Mouse (Mus musculus): ENCODE results near the gene Oasl2. TPM values are rescaled to one million over a fixed set of nuclear protein-coding genes. Genes with fewer than 3 reads are reported as not detected.
"Not testable (repeated sequence)": the region's sequence is repeated elsewhere in the genome, so short reads cannot be mapped to it uniquely, and the experiment has no call there.

The Oasl2 gene
- polyA plus RNA-seq, 1 experiment, result 31.7 TPM

DNA sequence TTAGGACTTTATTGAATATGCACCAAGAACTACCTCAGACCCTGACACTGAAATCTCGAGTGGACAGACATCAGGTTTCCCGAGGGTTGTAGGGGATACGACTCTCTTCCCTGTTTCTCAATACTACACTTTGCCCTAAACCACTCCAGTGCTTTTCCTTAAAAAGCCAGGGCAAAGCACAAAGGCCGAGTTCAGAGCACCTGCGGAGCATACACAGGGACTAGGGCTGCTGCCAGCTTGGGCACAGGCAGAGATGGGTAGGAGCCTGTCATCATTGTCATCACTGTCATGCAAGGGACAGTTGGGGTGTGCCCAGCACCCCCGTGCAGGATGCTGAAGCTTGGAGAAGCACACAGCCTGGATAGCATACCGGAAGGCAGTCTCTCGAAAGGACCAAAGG is 36.5 kb downstream of the Oasl2 start:
- no peaks in the 10 kb centered on the region for H3K36me3 ChIP-seq (ENCODE audit: control insufficient read depth, insufficient read depth, low read length)
- H3K4me3 ChIP-seq (ENCODE audit: control insufficient read depth, insufficient read depth, low read length), result no peak overlapping the region
- no peaks in the 10 kb centered on the region for H3K4me1 ChIP-seq (replicated peaks; ENCODE audit: control insufficient read depth, insufficient read depth, low read length)
- DNase-seq, result no peak
- no peaks in the 10 kb centered on the region for H3K27me3 ChIP-seq (ENCODE audit: control insufficient read depth, insufficient read depth, low read length)
- TF ChIP-seq POLR2A (IDR thresholded peaks at IDR 0.05; ENCODE audit: control insufficient read depth, extremely low read depth, insufficient read depth, low read length, poor library complexity), result no peak
- WGBS, result 93% methylated on average over 8 of the region's 8 CpGs
- H3K27ac ChIP-seq (ENCODE audit: control insufficient read depth, insufficient read depth, low read length), result no peak overlapping the region

DNA sequence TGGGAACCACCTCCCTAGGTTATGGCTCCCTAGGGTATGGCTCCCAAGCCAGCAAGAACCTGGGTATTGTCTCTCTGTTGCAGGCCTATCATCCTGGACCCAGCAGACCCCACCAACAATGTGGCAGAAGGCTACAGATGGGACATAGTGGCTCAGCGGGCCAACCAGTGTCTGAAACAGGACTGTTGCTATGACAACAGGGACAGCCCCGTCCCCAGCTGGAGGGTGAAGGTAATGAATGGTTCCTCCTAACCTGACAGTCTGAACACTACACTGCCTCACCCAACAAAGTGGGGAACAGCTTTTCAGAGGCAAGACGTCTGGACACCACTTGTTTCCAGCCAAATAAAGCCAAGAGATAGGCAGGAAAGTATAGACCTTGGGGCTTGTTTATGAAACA is 39.1 kb downstream of the Oasl2 start:
- H3K36me3 ChIP-seq (ENCODE audit: control insufficient read depth, insufficient read depth, low read length), result no peaks in the 10 kb centered on the region
- 76% methylated on average over 3 of the region's 3 CpGs for WGBS
- H3K4me3 ChIP-seq (ENCODE audit: control insufficient read depth, insufficient read depth, low read length), result no peak overlapping the region
- H3K27me3 ChIP-seq (ENCODE audit: control insufficient read depth, insufficient read depth, low read length), result no peaks in the 10 kb centered on the region
- TF ChIP-seq POLR2A (IDR thresholded peaks at IDR 0.05; ENCODE audit: control insufficient read depth, extremely low read depth, insufficient read depth, low read length, poor library complexity) (no peak), CTCF (IDR thresholded peaks at IDR 0.05; ENCODE audit: borderline replicate concordance, control insufficient read depth, extremely low read depth, insufficient read depth, low read length, poor library complexity) (no peak)
- H3K27ac ChIP-seq (ENCODE audit: control insufficient read depth, insufficient read depth, low read length), result no peak overlapping the region
- DNase-seq, result no peak
- no peaks in the 10 kb centered on the region for H3K4me1 ChIP-seq (replicated peaks; ENCODE audit: control insufficient read depth, insufficient read depth, low read length)

GRCm38 (mm10) chr5:114941138-114941537 is 44.4 kb downstream of the Oasl2 start:
- H3K4me1 ChIP-seq (replicated peaks; ENCODE audit: control insufficient read depth, insufficient read depth, low read length); H3K4me3 ChIP-seq (ENCODE audit: control insufficient read depth, insufficient read depth, low read length); H3K36me3 ChIP-seq (ENCODE audit: control insufficient read depth, insufficient read depth, low read length); H3K27ac ChIP-seq (ENCODE audit: control insufficient read depth, insufficient read depth, low read length); H3K27me3 ChIP-seq (ENCODE audit: control insufficient read depth, insufficient read depth, low read length): not testable (repeated sequence)
- WGBS, result 71% methylated on average over 3 of the region's 3 CpGs
- DNase-seq, result peak; percentile 16

- Histone ChIP-seq H3K4me1 (replicated peaks; ENCODE audit: control insufficient read depth, insufficient read depth, low read length) (0 out of 2 replicates have a peak, but pooled peaks cover 2% of the 10 kb centered on the region), H3K27ac (ENCODE audit: control insufficient read depth, insufficient read depth, low read length) (peak within 1 kb of the TSS; percentile 71), H3K36me3 (ENCODE audit: control insufficient read depth, insufficient read depth, low read length) (peaks cover 15% of the 10 kb centered on the region), H3K27me3 (ENCODE audit: control insufficient read depth, insufficient read depth, low read length) (no peaks in the 10 kb centered on the region), H3K4me3 (ENCODE audit: control insufficient read depth, insufficient read depth, low read length) (peak within 1 kb of the TSS; percentile 91)
- TF ChIP-seq POLR2A (IDR thresholded peaks at IDR 0.05; ENCODE audit: control insufficient read depth, extremely low read depth, insufficient read depth, low read length, poor library complexity), result peak; percentile 80
- no peak for TF ChIP-seq CTCF (IDR thresholded peaks at IDR 0.05; ENCODE audit: borderline replicate concordance, control insufficient read depth, extremely low read depth, insufficient read depth, low read length, poor library complexity)
- WGBS, result 1% methylated on average over 39 of the region's 39 CpGs
- DNase-seq, result peak; percentile 89
These were observed 45.5 kb downstream of the Oasl2 start, which contains the start of gene 2210016L21Rik for GRCm38 (mm10) chr5:114942074-114942765. 2210016L21Rik (plus strand) TSS chr5:114942158.

DNA sequence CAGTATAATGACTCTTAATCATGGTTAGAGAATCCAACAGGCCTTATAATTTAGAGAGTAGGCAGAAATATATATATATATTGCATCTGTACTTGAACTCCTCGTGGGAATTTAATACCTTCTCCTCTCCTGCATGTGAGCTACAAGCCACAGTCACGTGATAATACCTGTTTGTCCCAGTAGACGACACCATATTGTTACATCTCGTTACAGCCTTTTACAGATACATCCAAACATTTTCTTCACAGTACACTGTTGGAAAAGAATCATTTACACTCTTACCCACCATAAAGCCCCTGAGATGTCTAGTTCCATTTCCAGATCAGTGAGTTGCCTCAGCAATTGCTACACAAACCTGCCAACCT is 46.0 kb downstream of the Oasl2 start:
- Histone ChIP-seq H3K4me3 (ENCODE audit: control insufficient read depth, insufficient read depth, low read length) (peak overlapping the region; percentile 91), H3K36me3 (ENCODE audit: control insufficient read depth, insufficient read depth, low read length) (peaks cover 20% of the 10 kb centered on the region), H3K4me1 (replicated peaks; ENCODE audit: control insufficient read depth, insufficient read depth, low read length) (0 out of 2 replicates have a peak, but pooled peaks cover 2% of the 10 kb centered on the region), H3K27me3 (ENCODE audit: control insufficient read depth, insufficient read depth, low read length) (no peaks in the 10 kb centered on the region), H3K27ac (ENCODE audit: control insufficient read depth, insufficient read depth, low read length) (peak overlapping the region; percentile 71; the same call in 1 of the 2 replicates)
- WGBS, result 64% methylated on average over 4 of the region's 4 CpGs
- TF ChIP-seq POLR2A (IDR thresholded peaks at IDR 0.05; ENCODE audit: control insufficient read depth, extremely low read depth, insufficient read depth, low read length, poor library complexity) (no peak), CTCF (IDR thresholded peaks at IDR 0.05; ENCODE audit: borderline replicate concordance, control insufficient read depth, extremely low read depth, insufficient read depth, low read length, poor library complexity) (no peak)
- DNase-seq, result no peak

DNA sequence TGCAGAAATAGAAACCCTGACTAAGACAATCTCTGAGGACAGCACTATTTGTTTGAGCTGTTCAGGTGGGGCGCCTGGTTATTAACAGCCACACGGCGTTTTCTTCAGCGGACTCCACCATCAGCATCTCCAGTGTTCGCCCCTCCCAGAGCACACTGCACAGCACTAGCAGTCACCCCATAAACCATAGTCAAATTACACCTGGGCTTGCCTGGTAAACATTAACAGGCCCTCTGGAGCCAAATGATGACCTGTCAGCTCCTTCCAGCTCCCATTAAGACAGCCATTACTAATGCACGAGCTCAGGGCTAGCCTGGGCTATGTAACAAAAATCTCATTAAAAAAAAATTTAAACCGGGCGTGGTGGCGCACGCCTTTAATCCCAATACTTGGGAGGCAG is 48.3 kb downstream of the Oasl2 start:
- WGBS, result 97% methylated on average over 10 of the region's 10 CpGs
- Histone ChIP-seq H3K27ac (ENCODE audit: control insufficient read depth, insufficient read depth, low read length) (no peak overlapping the region), H3K27me3 (ENCODE audit: control insufficient read depth, insufficient read depth, low read length) (no peaks in the 10 kb centered on the region), H3K4me3 (ENCODE audit: control insufficient read depth, insufficient read depth, low read length) (no peak overlapping the region), H3K36me3 (ENCODE audit: control insufficient read depth, insufficient read depth, low read length) (peaks cover 36% of the 10 kb centered on the region), H3K4me1 (replicated peaks; ENCODE audit: control insufficient read depth, insufficient read depth, low read length) (0 out of 2 replicates have a peak, but pooled peaks cover 2% of the 10 kb centered on the region)
- TF ChIP-seq CTCF (IDR thresholded peaks at IDR 0.05; ENCODE audit: borderline replicate concordance, control insufficient read depth, extremely low read depth, insufficient read depth, low read length, poor library complexity) (no peak), POLR2A (IDR thresholded peaks at IDR 0.05; ENCODE audit: control insufficient read depth, extremely low read depth, insufficient read depth, low read length, poor library complexity) (no peak)
- DNase-seq, result no peak

- H3K4me3 ChIP-seq (ENCODE audit: control insufficient read depth, insufficient read depth, low read length), result no peak overlapping the region
- DNase-seq, result no peak
- H3K4me1 ChIP-seq (replicated peaks; ENCODE audit: control insufficient read depth, insufficient read depth, low read length), result 0 out of 2 replicates have a peak, but pooled peaks cover 2% of the 10 kb centered on the region
- H3K27me3 ChIP-seq (ENCODE audit: control insufficient read depth, insufficient read depth, low read length), result no peaks in the 10 kb centered on the region
- WGBS, result 83% methylated on average over 6 of the region's 6 CpGs
- H3K27ac ChIP-seq (ENCODE audit: control insufficient read depth, insufficient read depth, low read length), result no peak overlapping the region
- peaks cover 36% of the 10 kb centered on the region for H3K36me3 ChIP-seq (ENCODE audit: control insufficient read depth, insufficient read depth, low read length)
- TF ChIP-seq CTCF (IDR thresholded peaks at IDR 0.05; ENCODE audit: borderline replicate concordance, control insufficient read depth, extremely low read depth, insufficient read depth, low read length, poor library complexity), result no peak
- TF ChIP-seq POLR2A (IDR thresholded peaks at IDR 0.05; ENCODE audit: control insufficient read depth, extremely low read depth, insufficient read depth, low read length, poor library complexity), result no peak
These were observed 52.2 kb downstream of the Oasl2 start for GRCm38 (mm10) chr5:114948891-114949290.

All from thymus, adult 2 months (tissue).